Mouse (Mus musculus) WW6 (cell line): ENCODE data around the gene Kbtbd12.

Source experiments
- DNase-seq: peaks from one replicate; pipeline ENCODE4 v3.0.0-alpha.2; 2013; ENCODE audit warnings: low read depth, low spot score

The Kbtbd12 gene

GRCm38 (mm10) chr6:88549137-88549814, 88.5 kb downstream of the Kbtbd12 start:
- no peak for DNase-seq

GRCm38 (mm10) chr6:88548405-88549049, 89.2 kb downstream of the Kbtbd12 start:
- DNase-seq: no peak

DNA sequence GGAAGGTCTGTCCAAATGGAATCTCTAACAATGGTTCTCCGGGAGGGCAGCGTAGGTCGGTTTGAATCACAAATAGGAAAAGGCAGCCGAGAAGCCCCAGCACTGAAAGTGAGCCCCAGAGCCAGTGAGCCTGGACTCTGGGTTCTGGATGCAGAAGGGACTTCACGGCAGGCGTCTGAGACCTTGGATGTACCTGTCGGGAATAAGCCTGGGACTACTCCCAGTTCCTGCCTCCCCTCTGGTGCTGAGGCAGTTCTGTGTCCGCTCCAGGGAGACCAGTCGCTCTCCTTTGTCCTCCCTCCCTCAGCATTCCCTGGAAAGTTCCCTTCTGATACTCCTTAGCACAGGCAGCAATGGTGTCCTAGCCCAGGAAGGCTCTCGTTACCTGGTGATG, 92.4 kb downstream of the Kbtbd12 start:
- no peak for DNase-seq

- no peak for DNase-seq
Observed at GRCm38 (mm10) chr6:88544644-88545396, 92.9 kb downstream of the Kbtbd12 start.

DNA sequence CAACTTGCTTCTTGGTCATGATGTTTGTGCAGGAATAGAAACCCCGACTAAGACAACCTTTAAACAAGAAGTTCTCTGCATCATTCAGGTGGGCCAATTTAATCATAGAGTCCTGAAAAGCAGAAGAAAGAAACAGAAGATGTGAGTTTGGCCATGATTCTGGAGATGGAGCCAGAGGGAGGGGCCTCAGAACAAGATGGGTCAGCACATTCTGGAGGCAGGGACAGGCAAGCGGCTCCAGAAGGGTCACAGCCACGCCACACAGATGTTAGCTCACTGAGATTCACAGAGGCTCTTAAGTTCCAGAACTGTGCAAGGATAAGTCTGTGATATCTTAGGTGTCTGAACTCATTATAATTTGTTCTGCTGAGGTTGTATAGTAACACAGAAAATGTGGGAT, 93.5 kb downstream of the Kbtbd12 start:
- DNase-seq: no peak

GRCm38 (mm10) chr6:88540093-88540755, 97.5 kb downstream of the Kbtbd12 start:
- no peak for DNase-seq

GRCm38 (mm10) chr6:88530306-88530705, 107.4 kb downstream of the Kbtbd12 start:
- DNase-seq: no peak

DNA sequence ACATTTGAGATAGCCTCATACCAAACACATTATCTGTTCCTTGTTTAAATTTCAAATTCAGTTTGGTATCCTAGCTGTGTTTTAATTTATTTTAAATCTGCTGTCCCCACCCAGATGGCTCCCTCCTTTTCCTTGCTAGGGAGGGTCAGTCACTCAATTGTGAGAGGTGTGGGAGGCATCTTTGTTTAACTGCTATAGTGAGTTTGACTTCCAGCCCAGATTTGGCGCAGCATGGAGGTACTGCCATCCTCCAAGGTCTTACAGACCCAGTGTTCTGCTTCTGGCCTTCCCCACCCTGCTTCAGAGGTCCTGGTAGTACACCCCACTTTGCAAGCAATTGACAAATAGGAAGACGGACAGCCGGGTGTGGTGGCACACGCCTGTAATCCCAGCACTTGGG, 113.7 kb downstream of the Kbtbd12 start:
- no peak for DNase-seq

GRCm38 (mm10) chr6:88523451-88523850, 114.3 kb downstream of the Kbtbd12 start:
- DNase-seq: no peak

GRCm38 (mm10) chr6:88523043-88523442, 114.7 kb downstream of the Kbtbd12 start:
- no peak for DNase-seq

GRCm38 (mm10) chr6:88522606-88523005, 115.1 kb downstream of the Kbtbd12 start:
- no peak for DNase-seq

DNA sequence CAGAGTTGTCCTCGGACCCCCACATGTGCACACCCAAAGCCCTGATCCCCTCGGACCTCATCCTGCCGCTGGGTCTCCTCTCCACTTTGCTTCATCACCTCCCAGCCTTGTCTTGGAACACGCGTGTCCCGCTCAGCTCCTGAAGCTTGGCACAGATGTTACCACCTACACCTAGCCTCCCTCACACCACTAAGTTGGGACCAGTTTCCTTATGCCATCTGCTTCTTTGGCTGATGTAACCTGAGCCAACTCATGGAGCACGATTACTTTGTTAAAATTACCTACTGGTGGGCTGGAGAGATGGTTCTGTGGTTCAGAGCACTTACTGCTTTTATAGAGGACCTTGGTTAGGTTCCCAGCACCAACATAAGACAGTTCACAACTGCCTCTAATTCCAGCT, 115.9 kb downstream of the Kbtbd12 start:
- no peak for DNase-seq

- peak; percentile 81 for DNase-seq
Observed at GRCm38 (mm10) chr6:88518404-88519263, 119.1 kb downstream of the Kbtbd12 start, which contains the start of gene Sec61a1. Gene Sec61a1, minus strand, starts transcription at chr6:88518905.

DNA sequence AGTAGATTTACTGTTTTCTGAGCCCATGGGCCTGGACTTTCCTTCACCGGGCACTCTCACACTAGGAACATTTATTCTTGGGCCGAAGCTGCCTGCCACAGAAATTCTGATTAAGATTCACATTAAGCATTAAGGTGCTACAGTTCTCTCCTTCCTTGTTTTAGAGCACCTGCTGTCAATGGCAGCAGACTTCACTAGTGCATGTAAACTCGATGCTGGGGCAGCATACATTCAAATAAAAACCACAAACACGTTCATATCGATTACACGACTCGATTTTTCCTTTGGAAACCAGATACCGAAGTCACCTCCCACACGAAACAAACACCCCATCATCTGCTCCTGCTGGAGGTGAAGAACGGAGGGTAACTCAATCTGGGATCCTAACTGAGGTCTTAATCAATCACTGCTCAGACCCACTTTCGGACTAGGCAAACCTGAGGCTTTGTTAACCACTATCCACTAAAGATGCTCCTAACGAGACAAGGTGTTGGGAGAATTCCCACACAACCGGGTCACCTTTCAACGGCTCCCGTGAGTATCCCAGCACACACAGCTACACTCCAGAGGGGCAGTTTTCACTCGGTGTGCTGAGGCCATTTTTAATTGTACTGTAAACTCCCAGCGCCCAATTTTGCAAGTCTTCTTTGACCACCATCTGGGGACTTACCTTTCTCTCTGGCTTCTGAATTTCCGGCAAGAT, 119.9 kb downstream of the Kbtbd12 start:
- no peak for DNase-seq

GRCm38 (mm10) chr6:88516667-88517066, 121.1 kb downstream of the Kbtbd12 start:
- DNase-seq: no peak

GRCm38 (mm10) chr6:88515971-88516370, 121.8 kb downstream of the Kbtbd12 start:
- no peak for DNase-seq

DNA sequence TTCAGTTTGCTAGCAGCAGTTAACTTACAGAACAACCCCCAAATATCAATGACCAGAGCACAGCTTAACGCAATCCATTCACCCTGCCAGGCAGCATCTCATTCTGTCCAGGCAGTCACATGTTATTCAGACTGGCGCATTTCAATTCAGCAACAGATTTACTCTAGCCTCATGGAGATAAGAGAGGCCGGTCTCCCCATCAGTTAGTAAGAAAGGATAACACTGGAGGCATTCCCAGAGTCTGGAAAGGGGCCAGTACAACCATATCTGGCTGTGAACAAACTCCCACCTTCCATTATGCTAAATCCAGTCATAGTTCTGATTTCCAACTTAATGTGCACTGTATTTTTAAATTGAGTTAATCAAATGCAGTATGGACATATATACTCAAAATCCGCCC, 123.2 kb downstream of the Kbtbd12 start:
- DNase-seq: no peak

DNA sequence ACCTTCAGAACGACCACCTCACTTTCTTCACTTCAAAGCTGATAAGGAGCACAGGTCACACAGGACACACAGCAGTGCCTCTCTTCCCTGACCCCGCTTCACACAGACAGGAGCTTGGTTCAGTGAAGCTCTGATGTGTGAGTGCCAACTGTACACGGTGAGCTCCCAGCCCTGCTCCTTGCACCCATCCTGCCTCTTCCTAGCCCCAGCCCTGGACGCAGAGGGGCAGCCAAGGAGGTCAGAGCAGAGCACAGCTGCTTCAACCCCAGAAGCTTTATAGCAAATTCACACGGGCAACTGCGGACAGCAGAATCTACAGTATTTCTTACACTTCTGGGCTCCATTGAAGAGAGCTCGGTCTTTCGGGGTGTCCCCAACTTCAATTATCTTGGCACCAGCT, 123.8 kb downstream of the Kbtbd12 start:
- no peak for DNase-seq

GRCm38 (mm10) chr6:88503044-88503443, 134.7 kb downstream of the Kbtbd12 start:
- DNase-seq: no peak
